Mouse (Mus musculus): ENCODE measurements around the gene Ost4. TPM values are rescaled to one million over a fixed set of nuclear protein-coding genes. Genes with fewer than 3 reads are reported as not detected.

The Ost4 gene
- total RNA-seq, 2 experiments from 2014 or later, result 188 to 256 TPM

- no peak for ATAC-seq (replicated peaks; ENCODE audit: low FRiP score, poor library complexity, severe bottlenecking)
Measured at GRCm38 (mm10) chr5:30866871-30867270, 40.7 kb downstream of the Ost4 start.

DNA sequence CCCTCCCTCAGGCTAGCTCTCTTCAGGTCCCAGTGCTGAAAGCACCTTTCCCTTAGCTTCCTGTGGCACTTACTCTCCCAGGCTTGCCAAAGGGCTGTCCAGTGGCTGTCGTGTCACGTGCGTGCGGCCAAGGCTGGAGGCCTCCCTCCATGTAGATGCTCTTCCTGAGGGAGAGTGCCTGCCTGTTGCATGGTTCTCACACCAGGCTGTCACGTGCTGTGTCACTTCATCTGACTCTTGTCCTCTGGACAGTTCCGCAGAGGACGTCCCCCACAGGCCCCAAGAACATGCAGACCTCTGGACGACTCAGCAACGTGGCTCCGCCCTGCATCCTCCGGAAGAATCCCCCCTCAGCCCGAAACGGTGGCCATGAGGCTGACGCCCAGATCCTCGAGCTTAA is 43.3 kb downstream of the Ost4 start:
- ATAC-seq (replicated peaks; ENCODE audit: low FRiP score, poor library complexity, severe bottlenecking), result no peak

GRCm38 (mm10) chr5:30863852-30864251 is 43.7 kb downstream of the Ost4 start:
- ATAC-seq (replicated peaks; ENCODE audit: low FRiP score, poor library complexity, severe bottlenecking), result peak; percentile 28

DNA sequence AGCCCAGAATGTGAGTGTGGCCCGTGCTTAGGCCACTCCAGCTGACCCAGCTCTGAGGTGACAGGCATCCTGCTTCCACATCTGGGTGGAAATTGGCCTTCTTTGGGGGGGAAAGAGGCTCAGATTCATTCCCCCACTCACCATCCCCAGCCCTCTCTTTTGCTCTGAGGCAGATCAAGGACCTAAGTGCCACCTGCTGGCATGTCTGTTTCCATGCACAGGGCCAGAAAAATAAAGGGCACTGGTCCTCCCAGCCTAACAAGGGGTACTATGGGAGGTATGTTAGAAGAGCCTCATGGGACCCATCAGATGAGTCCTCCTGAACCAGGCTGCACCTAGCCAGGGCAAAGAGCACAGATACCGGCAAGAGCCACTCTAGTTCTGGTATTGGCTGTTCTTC is 51.5 kb downstream of the Ost4 start:
- no peak for ATAC-seq (replicated peaks; ENCODE audit: low FRiP score, poor library complexity, severe bottlenecking)

Other genes with a start within 250 kb of the Ost4 start
- gene Cenpa, start 241.0 kb downstream of the Ost4 start, total RNA-seq (2015; ENCODE audit: low replicate concordance), result 501 and 540 TPM in 2 replicates
- gene Cenpa, start 241.0 kb downstream of the Ost4 start, total RNA-seq (2017; ENCODE audit: low replicate concordance), result 370 and 444 TPM in 2 replicates
- gene Dpysl5, start 196.2 kb downstream of the Ost4 start, total RNA-seq (2015; ENCODE audit: low replicate concordance), result 0.36 TPM in 1 of 2 replicates, not detected in the other
- gene Dpysl5, start 196.2 kb downstream of the Ost4 start, total RNA-seq (2017; ENCODE audit: low replicate concordance), result not detected in 2 replicates
- gene Mapre3, start 93.1 kb downstream of the Ost4 start, total RNA-seq (2015; ENCODE audit: low replicate concordance), result 1.3 TPM in 1 of 2 replicates, not detected in the other
- 0.64 TPM in 1 of 2 replicates, not detected in the other for gene Mapre3, start 93.1 kb downstream of the Ost4 start, total RNA-seq (2017; ENCODE audit: low replicate concordance)
- 6.8 and 11.3 TPM in 2 replicates for gene Tmem214, start 39.8 kb downstream of the Ost4 start, total RNA-seq (2015; ENCODE audit: low replicate concordance)
- gene Tmem214, start 39.8 kb downstream of the Ost4 start, total RNA-seq (2017; ENCODE audit: low replicate concordance), result 9.5 and 10.0 TPM in 2 replicates
- gene Agbl5, start 19.1 kb downstream of the Ost4 start, total RNA-seq (2015; ENCODE audit: low replicate concordance), result 3.4 and 3.6 TPM in 2 replicates
- 1.1 and 7.1 TPM in 2 replicates for gene Agbl5, start 19.1 kb downstream of the Ost4 start, total RNA-seq (2017; ENCODE audit: low replicate concordance)
- gene Emilin1, start 5.6 kb upstream of the Ost4 start, total RNA-seq (2015; ENCODE audit: low replicate concordance), result 9.6 and 11.5 TPM in 2 replicates
- gene Emilin1, start 5.6 kb upstream of the Ost4 start, total RNA-seq (2017; ENCODE audit: low replicate concordance), result 5.6 and 11.6 TPM in 2 replicates
- gene Khk, start 13.6 kb upstream of the Ost4 start, total RNA-seq (2015; ENCODE audit: low replicate concordance), result 2.5 and 10.8 TPM in 2 replicates
- 4.4 and 8.9 TPM in 2 replicates for gene Khk, start 13.6 kb upstream of the Ost4 start, total RNA-seq (2017; ENCODE audit: low replicate concordance)
- not detected in 2 replicates for gene Cgref1, start 37.8 kb upstream of the Ost4 start, total RNA-seq (2015; ENCODE audit: low replicate concordance)
- not detected in 2 replicates for gene Cgref1, start 37.8 kb upstream of the Ost4 start, total RNA-seq (2017; ENCODE audit: low replicate concordance)
- gene Preb, start 52.6 kb upstream of the Ost4 start, total RNA-seq (2015; ENCODE audit: low replicate concordance), result 42.3 and 55.5 TPM in 2 replicates
- 8.2 and 24.9 TPM in 2 replicates for gene Preb, start 52.6 kb upstream of the Ost4 start, total RNA-seq (2017; ENCODE audit: low replicate concordance)
- gene Tcf23, start 60.9 kb upstream of the Ost4 start, total RNA-seq (2015; ENCODE audit: low replicate concordance), result not detected in 2 replicates
- not detected in 2 replicates for gene Tcf23, start 60.9 kb upstream of the Ost4 start, total RNA-seq (2017; ENCODE audit: low replicate concordance)
- gene Atraid, start 140.5 kb upstream of the Ost4 start, total RNA-seq (2015; ENCODE audit: low replicate concordance), result 38.6 and 49.9 TPM in 2 replicates
- 15.1 and 16.0 TPM in 2 replicates for gene Atraid, start 140.5 kb upstream of the Ost4 start, total RNA-seq (2017; ENCODE audit: low replicate concordance)
- not detected in 2 replicates for gene Slc5a6, start 141.1 kb upstream of the Ost4 start, total RNA-seq (2015; ENCODE audit: low replicate concordance)
- gene Slc5a6, start 141.1 kb upstream of the Ost4 start, total RNA-seq (2017; ENCODE audit: low replicate concordance), result not detected in 2 replicates
- 19.3 and 24.9 TPM in 2 replicates for gene Cad, start 147.0 kb upstream of the Ost4 start, total RNA-seq (2015; ENCODE audit: low replicate concordance)
- 3.5 and 11.3 TPM in 2 replicates for gene Cad, start 147.0 kb upstream of the Ost4 start, total RNA-seq (2017; ENCODE audit: low replicate concordance)
- not detected in 2 replicates for gene Dnajc5g, start 198.5 kb upstream of the Ost4 start, total RNA-seq (2015; ENCODE audit: low replicate concordance)
- not detected in 2 replicates for gene Dnajc5g, start 198.5 kb upstream of the Ost4 start, total RNA-seq (2017; ENCODE audit: low replicate concordance)
- gene Slc30a3, start 200.4 kb upstream of the Ost4 start, total RNA-seq (2015; ENCODE audit: low replicate concordance), result not detected in 2 replicates
- not detected in 2 replicates for gene Slc30a3, start 200.4 kb upstream of the Ost4 start, total RNA-seq (2017; ENCODE audit: low replicate concordance)
- not detected in 2 replicates for gene Trim54, start 208.9 kb upstream of the Ost4 start, total RNA-seq (2015; ENCODE audit: low replicate concordance)
- gene Trim54, start 208.9 kb upstream of the Ost4 start, total RNA-seq (2017; ENCODE audit: low replicate concordance), result not detected in 2 replicates
- not detected in 2 replicates for gene Ucn, start 231.0 kb upstream of the Ost4 start, total RNA-seq (2015; ENCODE audit: low replicate concordance)
- gene Ucn, start 231.0 kb upstream of the Ost4 start, total RNA-seq (2017; ENCODE audit: low replicate concordance), result not detected in 2 replicates
- gene Mpv17, start 246.5 kb upstream of the Ost4 start, total RNA-seq (2015; ENCODE audit: low replicate concordance), result 1.3 and 11.5 TPM in 2 replicates
- gene Mpv17, start 246.5 kb upstream of the Ost4 start, total RNA-seq (2017; ENCODE audit: low replicate concordance), result 0.23 and 4.7 TPM in 2 replicates

All from erythroid progenitor cell, adult 5-6 weeks (primary cell).